Mouse (Mus musculus) lung, postnatal 25 days (tissue): Measurements from ENCODE around the gene Scarf1.

ENCODE experiments used
- DNase-seq: peaks from one replicate; pipeline ENCODE4 v3.0.0; 2022; ENCODE audit warnings: low spot score

The Scarf1 gene

GRCm38 (mm10) chr11:75513336-75513735 lies at the start of gene Scarf1:
Scarf1 (plus strand) TSS chr11:75513540.
- peak; percentile 79 for DNase-seq

GRCm38 (mm10) chr11:75463624-75464023 lies 49.7 kb upstream of the Scarf1 start:
- DNase-seq = no peak

GRCm38 (mm10) chr11:75464417-75464816 lies 48.9 kb upstream of the Scarf1 start:
- no peak for DNase-seq

GRCm38 (mm10) chr11:75465051-75465450 lies 48.3 kb upstream of the Scarf1 start:
- no peak for DNase-seq

GRCm38 (mm10) chr11:75466731-75467505 lies 46.4 kb upstream of the Scarf1 start:
- no peak for DNase-seq

GRCm38 (mm10) chr11:75467512-75468215 lies 45.7 kb upstream of the Scarf1 start:
- peak; percentile 61 for DNase-seq

- no peak for DNase-seq
These were observed 44.9 kb upstream of the Scarf1 start for GRCm38 (mm10) chr11:75468410-75468809.

- no peak for DNase-seq
These were observed 44.1 kb upstream of the Scarf1 start for GRCm38 (mm10) chr11:75469261-75469660.

- no peak for DNase-seq
These were observed 42.7 kb upstream of the Scarf1 start for GRCm38 (mm10) chr11:75470675-75471074.

- no peak for DNase-seq
These were observed 40.8 kb upstream of the Scarf1 start for GRCm38 (mm10) chr11:75472469-75473081.

GRCm38 (mm10) chr11:75473376-75473775 lies 40.0 kb upstream of the Scarf1 start:
- no peak for DNase-seq

GRCm38 (mm10) chr11:75486192-75486591 lies 27.1 kb upstream of the Scarf1 start:
- no peak for DNase-seq

- peak; percentile 98 for DNase-seq
These were observed 26.6 kb upstream of the Scarf1 start, which contains the start of gene Prpf8 for GRCm38 (mm10) chr11:75486601-75487285. Prpf8 (plus strand) TSS chr11:75486816.

GRCm38 (mm10) chr11:75487496-75487895 lies 25.8 kb upstream of the Scarf1 start:
- DNase-seq = no peak

- no peak for DNase-seq
These were observed 18.9 kb upstream of the Scarf1 start for GRCm38 (mm10) chr11:75494296-75495049.

GRCm38 (mm10) chr11:75498126-75498525 lies 15.2 kb upstream of the Scarf1 start:
- no peak for DNase-seq

GRCm38 (mm10) chr11:75508162-75508561 lies 5.2 kb upstream of the Scarf1 start:
- DNase-seq = no peak

- DNase-seq = no peak
These were observed 4.4 kb upstream of the Scarf1 start for GRCm38 (mm10) chr11:75508904-75509303.

GRCm38 (mm10) chr11:75509741-75510626 lies 3.4 kb upstream of the Scarf1 start, which contains the start of gene Rilp:
Rilp (plus strand) TSS chr11:75510094.
- DNase-seq = peak; percentile 93

- DNase-seq = peak; percentile 94
These were observed 2.7 kb upstream of the Scarf1 start for GRCm38 (mm10) chr11:75510627-75510993.
